ENCODE assay signal across 20 mouse cellular contexts in genomic region chr13:37718364-37718763, GRCm38 (mm10). TPM values are rescaled to one million over a fixed set of nuclear protein-coding genes. Genes with fewer than 3 reads are reported as not detected.
DNase-seq lines count a peak whose midpoint lies in the region; ATAC-seq and TF ChIP-seq lines count a peak whose summit lies in the region.
"Had no signal": no experiment of that assay in that cellular context is flagged by ENCODE, and none has a peak within 500 bp of the region (broad histone marks: within the 10 kb centered on the region; RNA-seq: fewer than 3 reads in every experiment).

No protein-coding gene starts in this region.

- peak; percentile 13 for DNase-seq in lung, postnatal 0 days (ENCODE audit: low spot score)
- DNase-seq in lung, postnatal 25 days (ENCODE audit: low spot score) = no peak
- DNase-seq in layer of hippocampus, adult 11-12 months (ENCODE audit: low spot score) = no peak
- DNase-seq in retina, embryonic 14.5 days (ENCODE audit: low spot score) = no peak
- no peak for DNase-seq in adrenal gland, postnatal 10 days
- DNase-seq in frontal cortex, adult 2 months (ENCODE audit: extremely low spot score in 1 of 2, low spot score in 1 of 2) = no peak
- DNase-seq: adrenal gland, postnatal 14 days; cerebellum, postnatal 25 days; forebrain, postnatal 0 days; gastrocnemius, postnatal 10 days; heart, postnatal 36 days; kidney, adult 8-10 months; kidney, postnatal 4 days; layer of hippocampus, postnatal 36 days; left cerebral cortex, postnatal 4 days; lung, adult 2 months; thymus, adult 2 months had no signal

- no peaks in the 10 kb centered on the region for H3K9me3 ChIP-seq in lung, postnatal 0 days (ENCODE audit: low read length)

- no peaks in the 10 kb centered on the region for H3K4me1 ChIP-seq in lung, postnatal 0 days (ENCODE audit: insufficient read depth, low read depth, low read length)

- no peak for TF ChIP-seq EP300 in lung, postnatal 0 days (IDR thresholded peaks at IDR 0.05)

- H3K4me3 ChIP-seq in lung, postnatal 0 days (ENCODE audit: low read depth, low read length) = no peak overlapping the region
- no peak overlapping the region for H3K4me3 ChIP-seq in macrophage (ENCODE audit: inconsistent target)
- H3K4me3 ChIP-seq: myocyte had no signal

- WGBS in lung, postnatal 0 days = 64% methylated on average over 4 of the region's 4 CpGs
- WGBS in macrophage (ENCODE audit: missing documents) = 25% methylated on average over 4 of the region's 4 CpGs

- H3K27ac ChIP-seq in lung, postnatal 0 days (ENCODE audit: low read length) = no peak overlapping the region
- peak overlapping the region; percentile 60 for H3K27ac ChIP-seq in macrophage

- no peak overlapping the region for H3K9ac ChIP-seq in lung, postnatal 0 days (replicated peaks; ENCODE audit: low read depth)
- H3K9ac ChIP-seq: forebrain, postnatal 0 days had no signal

- ATAC-seq in lung, postnatal 0 days = no peak
- peak; percentile 79 to 87 for ATAC-seq in hematopoietic stem cell, adult 5-6 weeks (replicated peaks in 1 of 2; ENCODE audit: insufficient read depth in 1 of 2, low FRiP score in 2 of 2, low TSS enrichment in 1 of 2, low read depth in 1 of 2, poor library complexity in 2 of 2, severe bottlenecking in 2 of 2)
- ATAC-seq: forebrain, postnatal 0 days had no signal

- H3K36me3 ChIP-seq in lung, postnatal 0 days (ENCODE audit: insufficient read depth, low read length) = no peaks in the 10 kb centered on the region
- H3K36me3 ChIP-seq in macrophage (ENCODE audit: inconsistent target) = no peaks in the 10 kb centered on the region

- H3K79me2 ChIP-seq in macrophage (ENCODE audit: inconsistent target) = no peaks in the 10 kb centered on the region

- TF ChIP-seq CTCF in lung, postnatal 0 days (IDR thresholded peaks at IDR 0.05) = no peak

- H3K27me3 ChIP-seq in lung, postnatal 0 days (replicated peaks; ENCODE audit: insufficient read depth, low read length) = no peaks in the 10 kb centered on the region

- no peak overlapping the region for H3K4me2 ChIP-seq in lung, postnatal 0 days (replicated peaks; ENCODE audit: low read depth, low read length)

RNA-seq across cellular contexts. Expression of gene Rreb1, which starts 59.8 kb away (rescaled TPM):
- 10.0 and 11.2 TPM in 2 replicates for polyA plus RNA-seq in lung, postnatal 0 days (2015; fragmentation: Nextera tagmentation; extraction: Ambion mirVana)
- total RNA-seq in hematopoietic stem cell, adult 5-6 weeks (2017) = 25.5 and 25.9 TPM in 2 replicates
- total RNA-seq in macrophage (2018; cell fraction: chromatin; rRNA removed) = 100 to 1,000 TPM in 24 of 26 experiments, 10 to 100 TPM in 2; 86.7 to 355 (median 269) TPM
- total RNA-seq in macrophage (2018; cell fraction: cytosol; rRNA removed) = 100 to 1,000 TPM in 6 of 26 experiments, 10 to 100 TPM in 20; 23.4 to 123 (median 78.1) TPM
- total RNA-seq in macrophage (2018; cell fraction: nucleus; rRNA removed) = 100 to 1,000 TPM in 21 of 26 experiments, 10 to 100 TPM in 5; 66.6 to 270 (median 170) TPM
- polyA plus RNA-seq in macrophage (2018) = 32.3 to 46.4 TPM (median 42.2 TPM) in 3 replicates
- total RNA-seq in adrenal gland, postnatal 10 days (2021) = 10 to 100 TPM; 57.4 to 74.8 TPM
- 35.6 and 38.2 TPM in 2 replicates for polyA plus RNA-seq in frontal cortex, adult 2 months (2012; rRNA removed)
